Mouse (Mus musculus): ENCODE measurements around the gene Pcmt1.

Pcmt1 gene

GRCm38 (mm10) chr10:7680731-7681301, at the start of gene Pcmt1, which contains the start of gene Lats1:
Gene Pcmt1 (minus strand): TSS chr10:7681136.
Gene Lats1 (plus strand): TSS chr10:7681214.
- DNase-seq = peak; percentile 91

GRCm38 (mm10) chr10:7727011-7727410, 46.1 kb upstream of the Pcmt1 start:
- no peak for DNase-seq

- no peak for DNase-seq
Measured at GRCm38 (mm10) chr10:7726501-7726812, 45.5 kb upstream of the Pcmt1 start.

GRCm38 (mm10) chr10:7725751-7726500, 45.0 kb upstream of the Pcmt1 start, which contains the start of gene Katna1:
Gene Katna1 (plus strand): TSS chr10:7726000.
- peak; percentile 96 for DNase-seq

GRCm38 (mm10) chr10:7715056-7715455, 34.1 kb upstream of the Pcmt1 start:
- DNase-seq = no peak

- no peak for DNase-seq
Measured at GRCm38 (mm10) chr10:7712506-7712905, 31.6 kb upstream of the Pcmt1 start.

GRCm38 (mm10) chr10:7710121-7710520, 29.2 kb upstream of the Pcmt1 start:
- no peak for DNase-seq

- DNase-seq = no peak
Measured at GRCm38 (mm10) chr10:7702586-7702985, 21.6 kb upstream of the Pcmt1 start.

GRCm38 (mm10) chr10:7700120-7700519, 19.2 kb upstream of the Pcmt1 start:
- no peak for DNase-seq

- no peak for DNase-seq
Measured at GRCm38 (mm10) chr10:7695286-7695685, 14.3 kb upstream of the Pcmt1 start.

GRCm38 (mm10) chr10:7686902-7687301, 6.0 kb upstream of the Pcmt1 start:
- DNase-seq = no peak

GRCm38 (mm10) chr10:7682249-7682648, 1.3 kb upstream of the Pcmt1 start:
- no peak for DNase-seq

GRCm38 (mm10) chr10:7681343-7682025, 548 bp upstream of the Pcmt1 start:
- DNase-seq = peak; percentile 82 to 88

- peak in 1 of 2 experiments; percentile 21 for DNase-seq
Measured at GRCm38 (mm10) chr10:7673673-7674072, 7.3 kb downstream of the Pcmt1 start.

GRCm38 (mm10) chr10:7667342-7667802, 13.6 kb downstream of the Pcmt1 start, which contains the start of gene Nup43:
Gene Nup43 (plus strand): TSS chr10:7667503.
- DNase-seq = peak; percentile 93

- no peak for DNase-seq
Measured at GRCm38 (mm10) chr10:7664889-7665288, 16.0 kb downstream of the Pcmt1 start.

GRCm38 (mm10) chr10:7664027-7664526, 16.9 kb downstream of the Pcmt1 start:
- DNase-seq = no peak

GRCm38 (mm10) chr10:7663159-7664026, 17.5 kb downstream of the Pcmt1 start:
- peak; percentile 94 to 96 for DNase-seq

GRCm38 (mm10) chr10:7662471-7663141, 18.3 kb downstream of the Pcmt1 start:
- peak in 1 of 2 experiments; percentile 86 for DNase-seq

- no peak for DNase-seq
Measured at GRCm38 (mm10) chr10:7651057-7651456, 29.9 kb downstream of the Pcmt1 start.

GRCm38 (mm10) chr10:7649059-7649458, 31.9 kb downstream of the Pcmt1 start:
- DNase-seq = no peak

GRCm38 (mm10) chr10:7645911-7646310, 35.0 kb downstream of the Pcmt1 start:
- DNase-seq = no peak

Measured in lung, postnatal 4 days (tissue).